Mouse (Mus musculus) embryonic fibroblast, embryonic 13.5 days (primary cell): ENCODE data around the gene Fam111a. TPM values are rescaled to one million over a fixed set of nuclear protein-coding genes. Genes with fewer than 3 reads are reported as not detected.
A peak's percentile ranks its signal among the peaks of the same experiment; 100 is the strongest.
"Not testable (repeated sequence)": the region's sequence is repeated elsewhere in the genome, so short reads cannot be mapped to it uniquely, and the experiment has no call there.

Experiments used
- H3K27ac ChIP-seq: 2 replicates; pipeline ENCODE4 v1.5.1; 2012; ENCODE audit warnings: low read length, control low read depth, inconsistent platforms; ENCODE audit not compliant: insufficient read depth
- H3K4me1 ChIP-seq: 2 replicates; pipeline ENCODE4 v1.6.1; 2011; ENCODE audit warnings: low read length; ENCODE audit not compliant: control insufficient read depth, insufficient read depth
- H3K4me3 ChIP-seq: 2 replicates; pipeline ENCODE4 v1.5.1; 2011; ENCODE audit warnings: mild to moderate bottlenecking, control low read depth, low read length; ENCODE audit not compliant: insufficient read depth
- CTCF ChIP-seq: IDR thresholded peaks from 2 replicates; pipeline ENCODE4 v1.5.1; 2011; ENCODE audit warnings: mild to moderate bottlenecking, control low read depth, low read length, moderate library complexity, borderline replicate concordance; ENCODE audit not compliant: insufficient read depth
- POLR2A ChIP-seq: IDR thresholded peaks from 2 replicates; pipeline ENCODE4 v1.6.1; 2011; ENCODE audit warnings: low read depth, mild to moderate bottlenecking, control low read depth, low read length, moderate library complexity
- polyA plus RNA-seq: library from polyadenylated mRNA; stranded (reverse); fragments of >200 nt; gene quantifications from 2 replicates; pipeline ENCODE4 v1.2.4, GENCODE M21; 2011; ENCODE audit warnings: low read depth; ENCODE audit not compliant: missing spikeins, insufficient read length

Gene Fam111a
- polyA plus RNA-seq = 50.9 and 56.0 TPM in 2 replicates

DNA sequence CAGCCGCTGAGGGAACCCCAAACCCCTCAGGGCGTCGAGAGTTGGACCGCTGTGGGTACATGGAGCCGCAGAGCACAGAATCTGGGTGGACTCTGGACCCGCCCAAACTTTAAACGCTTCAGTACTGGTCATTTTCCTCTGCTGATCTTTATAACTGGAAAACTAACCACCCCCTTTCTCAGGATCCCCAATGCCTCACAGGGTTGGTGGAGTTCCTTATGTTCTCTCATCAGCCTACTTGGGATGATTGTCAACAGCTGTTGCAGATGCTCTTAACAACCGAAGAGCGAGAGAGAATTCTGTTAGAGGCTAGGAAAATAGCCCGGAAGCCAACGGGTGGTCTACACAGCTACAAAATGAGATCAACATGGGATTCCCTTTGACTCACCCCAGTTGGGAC is at the start of gene Fam111a:
TSS of gene Fam111a (plus strand) at position 301 of the 400 bp plus-strand sequence.
- not testable (repeated sequence) for H3K4me3 ChIP-seq, H3K27ac ChIP-seq, H3K4me1 ChIP-seq

DNA sequence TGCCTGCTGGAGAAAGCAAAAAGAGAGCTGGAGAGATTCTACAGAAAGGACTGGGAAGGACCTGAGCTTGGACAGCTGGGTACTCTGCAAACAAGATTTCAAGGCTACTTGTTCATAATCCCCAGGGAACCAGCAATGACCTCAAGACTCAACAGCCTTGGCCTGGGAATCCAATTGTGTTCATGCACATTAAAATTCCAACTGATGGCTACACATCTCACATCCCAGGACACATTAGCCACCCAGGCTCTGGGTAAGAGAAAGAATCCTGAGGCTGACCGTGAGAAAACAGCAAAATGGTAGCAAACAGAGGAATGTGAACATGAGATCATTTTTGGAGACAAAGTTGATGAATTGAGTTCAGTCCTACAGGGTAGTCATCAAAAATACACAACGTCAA is 49.3 kb upstream of the Fam111a start:
- TF ChIP-seq CTCF = no peak
- no peak for TF ChIP-seq POLR2A
- Histone ChIP-seq H3K4me1 (peaks cover 5% of the 10 kb centered on the region; the same call in 1 of the 2 replicates), H3K27ac (no peak overlapping the region), H3K4me3 (no peak overlapping the region)

DNA sequence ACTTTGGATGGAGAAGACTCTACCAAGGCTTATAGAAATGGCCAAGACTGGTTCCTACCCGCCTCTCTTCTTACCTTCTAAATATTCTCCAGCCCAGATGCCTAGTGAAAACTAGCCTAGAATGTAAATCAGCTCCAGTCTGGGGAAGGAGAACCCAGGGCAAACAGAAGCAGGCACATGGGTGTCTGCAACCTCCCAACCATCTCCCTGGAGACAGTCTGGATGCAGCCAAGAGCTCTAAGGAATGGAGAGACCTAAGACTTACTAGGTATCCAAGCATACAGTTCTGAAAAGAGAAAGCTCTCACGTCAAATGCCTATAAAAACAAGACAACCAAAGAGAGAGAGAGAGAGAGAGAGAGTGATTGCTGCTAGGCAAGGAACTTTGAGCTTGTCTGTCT is 47.6 kb upstream of the Fam111a start:
- no peak overlapping the region for H3K27ac ChIP-seq
- TF ChIP-seq CTCF (no peak), POLR2A (no peak)
- H3K4me1 ChIP-seq = peaks cover 5% of the 10 kb centered on the region; the same call in 1 of the 2 replicates
- no peak overlapping the region for H3K4me3 ChIP-seq

DNA sequence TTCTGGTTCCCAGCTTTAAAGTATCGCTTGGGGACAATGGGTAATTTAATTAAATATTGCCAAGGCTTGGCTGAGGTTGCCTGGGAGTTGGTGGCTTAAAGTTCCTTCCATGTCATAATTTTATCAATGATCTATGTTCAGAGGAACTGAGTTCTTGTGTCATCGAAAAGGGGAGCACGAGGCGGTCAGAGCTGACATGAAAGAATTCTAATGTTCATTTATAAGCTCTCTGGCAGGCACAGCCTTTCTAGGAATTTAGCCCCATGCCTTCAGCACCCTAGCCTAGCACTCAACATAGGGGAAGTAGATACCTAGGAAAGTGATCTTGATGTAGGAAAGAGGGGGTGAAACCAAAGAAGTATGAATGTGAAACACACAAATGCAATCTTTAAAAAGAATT is 47.2 kb upstream of the Fam111a start:
- Histone ChIP-seq H3K4me3 (no peak overlapping the region), H3K4me1 (peaks cover 5% of the 10 kb centered on the region; the same call in 1 of the 2 replicates), H3K27ac (no peak overlapping the region)
- TF ChIP-seq CTCF (no peak), POLR2A (no peak)

DNA sequence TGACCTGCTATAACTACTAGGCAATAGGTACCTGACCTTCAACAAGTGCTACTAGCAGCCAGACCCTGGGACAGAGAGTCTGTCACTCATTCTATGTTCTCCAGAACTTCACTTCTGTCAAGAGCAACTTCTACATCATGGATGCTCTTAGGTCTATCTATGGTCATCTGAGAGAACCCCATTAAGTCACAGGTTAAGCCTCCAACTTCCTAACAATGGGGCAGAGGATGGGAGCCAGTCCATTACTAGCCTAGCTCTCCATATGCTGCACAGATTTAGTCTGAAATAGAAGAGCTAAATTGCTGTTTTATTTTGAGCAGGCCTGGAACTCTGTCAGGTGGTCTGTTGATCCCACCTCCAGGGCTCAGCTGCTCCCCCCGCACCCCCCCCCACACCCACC is 46.6 kb upstream of the Fam111a start:
- no peak overlapping the region for H3K4me3 ChIP-seq

DNA sequence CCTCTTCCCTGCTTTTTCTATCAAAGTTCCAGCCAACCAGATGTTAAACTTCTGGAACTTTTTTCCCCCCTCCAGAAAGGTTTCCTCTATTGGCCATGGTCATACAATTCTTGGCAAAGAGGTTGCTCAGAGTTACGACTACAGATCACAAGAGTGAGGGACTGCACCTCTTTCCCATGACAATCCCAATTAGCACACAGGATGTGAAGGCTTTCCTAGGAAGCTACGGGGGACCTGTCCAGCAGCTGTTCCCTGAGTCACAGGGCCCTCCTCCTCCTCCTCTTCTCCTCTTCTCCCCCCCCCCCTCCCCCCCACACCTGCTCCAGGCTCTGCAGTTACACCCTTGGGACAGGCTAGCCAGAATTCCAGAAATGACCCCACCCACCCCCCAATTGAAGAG is 46.1 kb upstream of the Fam111a start:
- Histone ChIP-seq H3K27ac (no peak overlapping the region), H3K4me1 (peaks cover 5% of the 10 kb centered on the region; the same call in 1 of the 2 replicates), H3K4me3 (no peak overlapping the region; the same call in 1 of the 2 replicates)
- TF ChIP-seq POLR2A = no peak
- TF ChIP-seq CTCF = no peak

More for the DNA sequence above, 46.6 kb upstream of the Fam111a start:
- no peak overlapping the region for H3K27ac ChIP-seq
- peaks cover 5% of the 10 kb centered on the region; the same call in 1 of the 2 replicates for H3K4me1 ChIP-seq
- TF ChIP-seq POLR2A = no peak
- TF ChIP-seq CTCF = no peak

DNA sequence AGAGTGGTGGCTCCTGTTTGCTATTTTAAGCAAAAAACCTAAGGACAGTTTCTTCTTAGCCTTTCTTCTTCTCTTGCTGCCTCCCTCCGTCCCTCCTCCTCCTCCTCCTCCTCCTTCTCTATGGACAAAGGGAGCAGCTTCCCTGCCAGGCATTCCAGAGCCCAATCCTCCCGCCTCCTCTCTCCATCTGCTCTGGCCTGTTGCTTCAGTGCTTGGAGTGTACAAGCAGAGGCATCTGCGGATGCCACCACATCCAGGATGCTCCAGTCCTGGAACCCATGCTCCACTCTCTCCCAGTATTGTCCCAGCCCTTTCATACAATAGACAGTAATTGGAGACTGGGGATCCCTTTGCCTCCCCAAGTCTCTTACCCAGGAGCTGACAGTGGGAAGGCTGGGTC is 45.4 kb upstream of the Fam111a start:
- peak; percentile 21; the same call in 1 of the 2 replicates for TF ChIP-seq POLR2A
- no peak for TF ChIP-seq CTCF
- H3K4me3 ChIP-seq = peak overlapping the region; percentile 45
- no peak overlapping the region for H3K27ac ChIP-seq
- peaks cover 5% of the 10 kb centered on the region; the same call in 1 of the 2 replicates for H3K4me1 ChIP-seq

DNA sequence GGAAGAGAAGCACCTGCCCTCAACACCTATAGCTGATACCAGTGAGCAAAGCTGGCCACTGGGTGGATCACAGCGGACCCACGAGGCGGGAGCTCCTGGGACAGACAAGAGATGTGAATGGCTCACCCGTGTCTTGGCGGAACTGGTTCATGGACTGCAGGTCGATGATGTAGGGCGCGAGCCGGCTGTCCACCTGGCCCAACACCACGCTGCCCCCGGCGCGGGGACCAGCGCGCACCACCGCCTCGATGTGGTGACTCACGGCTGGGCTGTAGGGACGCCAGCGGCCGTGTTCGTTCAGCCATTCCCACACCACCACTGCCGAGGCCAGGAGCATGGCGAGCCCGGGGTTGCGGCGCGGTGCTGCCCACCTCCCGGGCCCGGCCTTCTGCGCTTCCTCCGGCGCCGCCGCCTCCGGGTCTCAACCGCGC is 44.6 kb upstream of the Fam111a start:
- TF ChIP-seq CTCF = no peak
- TF ChIP-seq POLR2A = no peak
- peaks cover 5% of the 10 kb centered on the region; the same call in 1 of the 2 replicates for H3K4me1 ChIP-seq
- H3K4me3 ChIP-seq = peak overlapping the region; percentile 45

DNA sequence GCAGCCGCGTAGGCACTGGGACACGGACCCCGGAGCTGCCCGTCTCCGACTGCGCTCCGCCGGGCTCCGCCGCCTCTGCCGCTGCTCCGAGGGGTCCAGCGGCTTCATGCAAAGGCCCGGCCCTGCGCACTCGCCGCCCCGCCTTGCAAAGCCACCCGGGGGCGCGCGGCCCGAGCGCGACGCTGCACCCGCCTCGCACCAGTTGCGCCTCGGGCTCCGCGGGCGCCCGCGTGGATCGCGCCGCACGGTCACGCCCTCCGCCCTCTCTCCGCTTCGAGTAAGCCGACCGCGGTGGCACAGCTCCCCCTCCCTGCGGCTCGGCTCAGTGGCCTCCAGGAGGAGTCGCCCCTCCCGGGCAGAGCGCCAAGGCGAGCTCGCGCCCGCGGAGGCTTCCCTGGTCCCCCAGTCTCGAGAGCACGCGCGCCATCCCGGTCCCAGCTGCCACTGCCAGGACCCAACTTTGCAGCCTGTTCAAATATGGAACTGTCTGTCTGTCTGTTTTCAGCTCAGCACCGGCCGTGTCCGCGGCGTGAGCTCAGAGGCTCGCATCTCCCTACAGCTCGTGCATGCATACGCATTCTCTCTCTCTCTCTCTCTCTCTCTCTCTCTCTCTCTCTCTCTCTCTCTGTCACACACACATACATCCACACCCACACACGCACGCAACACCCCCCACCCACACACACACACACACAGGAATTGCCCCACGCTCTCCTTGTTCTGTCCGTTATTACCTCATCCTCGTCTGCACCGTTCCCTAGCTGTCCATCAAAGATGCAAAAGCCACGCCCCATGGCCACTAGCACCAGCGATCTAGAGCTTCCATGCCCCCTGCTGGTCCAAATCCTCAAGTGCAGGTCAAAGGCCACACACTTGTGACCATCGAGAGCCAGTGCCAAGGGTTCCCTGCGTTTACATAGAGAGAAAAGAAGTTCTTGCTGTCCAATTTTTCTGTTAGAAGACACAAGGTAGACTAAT is 43.9 kb upstream of the Fam111a start, which contains the start of gene Dtx4:
TSS of gene Dtx4 (minus strand) at position 85 of the 978 bp plus-strand sequence.
- TF ChIP-seq POLR2A (peak; percentile 48; the same call in 1 of the 2 replicates), CTCF (peak; percentile 93)
- H3K27ac ChIP-seq = peak within 1 kb of the TSS; percentile 28; the same call in 1 of the 2 replicates

More for the DNA sequence above, 44.6 kb upstream of the Fam111a start:
- no peak overlapping the region for H3K27ac ChIP-seq

DNA sequence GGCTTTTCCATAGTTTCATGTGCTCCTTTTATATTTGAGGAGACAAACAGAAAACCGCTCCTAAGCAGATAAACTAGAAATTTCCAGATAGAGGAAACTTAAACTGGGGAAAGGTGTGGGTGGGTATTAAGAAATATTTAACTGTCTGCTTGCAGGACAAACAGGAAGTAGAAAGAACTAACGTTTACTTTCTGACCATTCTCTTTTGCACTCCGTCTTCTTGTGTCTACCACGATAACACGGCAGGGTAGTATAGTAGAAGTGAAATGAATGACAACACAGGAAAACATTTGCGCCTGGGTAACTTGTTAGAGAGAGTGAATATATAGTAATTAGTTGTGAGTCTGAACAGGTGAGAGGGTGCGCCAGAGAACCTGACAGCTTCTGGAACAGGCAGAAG is 42.8 kb upstream of the Fam111a start:
- H3K4me1 ChIP-seq = peaks cover 5% of the 10 kb centered on the region; the same call in 1 of the 2 replicates
- TF ChIP-seq POLR2A (no peak), CTCF (no peak)
- H3K4me3 ChIP-seq = no peak overlapping the region
- H3K27ac ChIP-seq = no peak overlapping the region

More for the DNA sequence above, 43.9 kb upstream of the Fam111a start, which contains the start of gene Dtx4:
- Histone ChIP-seq H3K4me3 (peak within 1 kb of the TSS; percentile 45), H3K4me1 (peaks cover 5% of the 10 kb centered on the region; the same call in 1 of the 2 replicates)
